Comparison of ENCODE assay signal across 10 mouse cellular contexts in genomic region chr11:115807971-115808370, GRCm38 (mm10). TPM values are rescaled to one million over a fixed set of nuclear protein-coding genes. Genes with fewer than 3 reads are reported as not detected.
DNase-seq lines count a peak whose midpoint lies in the region; ATAC-seq and TF ChIP-seq lines count a peak whose summit lies in the region.
"Had no signal": no experiment of that assay in that cellular context is flagged by ENCODE, and none has a peak within 500 bp of the region (broad histone marks: within the 10 kb centered on the region; RNA-seq: fewer than 3 reads in every experiment).

No protein-coding gene starts in this region.

- no peak for TF ChIP-seq CTCF in heart, adult 2 months (IDR thresholded peaks at IDR 0.05)
- no peak for TF ChIP-seq CTCF in stomach, postnatal 0 days (IDR thresholded peaks at IDR 0.05; ENCODE audit: low read depth)

- H3K4me3 ChIP-seq in heart, adult 2 months: peak overlapping the region; percentile 39
- H3K4me3 ChIP-seq in neural tube, embryonic 11.5 days (ENCODE audit: low read depth, low read length): no peak overlapping the region
- H3K4me3 ChIP-seq in limb, embryonic 12.5 days (replicated peaks): no peak overlapping the region
- no peak overlapping the region for H3K4me3 ChIP-seq in stomach, postnatal 0 days (ENCODE audit: low read depth, low read length)

- H3K27me3 ChIP-seq in heart, adult 2 months (ENCODE audit: control insufficient read depth, insufficient read depth, low read length): no peaks in the 10 kb centered on the region
- no peaks in the 10 kb centered on the region for H3K27me3 ChIP-seq in neural tube, embryonic 11.5 days (ENCODE audit: control insufficient read depth, insufficient read depth, low read length)
- no peaks in the 10 kb centered on the region for H3K27me3 ChIP-seq in limb, embryonic 12.5 days
- no peaks in the 10 kb centered on the region for H3K27me3 ChIP-seq in stomach, postnatal 0 days (ENCODE audit: control insufficient read depth, insufficient read depth, low read length)

- H3K4me1 ChIP-seq in heart, adult 2 months (ENCODE audit: control insufficient read depth, insufficient read depth, low read length): peaks cover 23% of the 10 kb centered on the region
- peaks cover 30% of the 10 kb centered on the region for H3K4me1 ChIP-seq in neural tube, embryonic 11.5 days (ENCODE audit: control insufficient read depth, insufficient read depth, low read length)
- H3K4me1 ChIP-seq in limb, embryonic 12.5 days (replicated peaks): peaks cover 51% of the 10 kb centered on the region
- peaks cover 21% of the 10 kb centered on the region for H3K4me1 ChIP-seq in stomach, postnatal 0 days (replicated peaks; ENCODE audit: control insufficient read depth, insufficient read depth)

- intact Hi-C loops in heart, adult 2 months (cut with DNase I): no loop called here

- peaks cover 9% of the 10 kb centered on the region for H3K36me3 ChIP-seq in heart, adult 2 months (ENCODE audit: control insufficient read depth, insufficient read depth, low read length)
- peaks cover 18% of the 10 kb centered on the region for H3K36me3 ChIP-seq in neural tube, embryonic 11.5 days (ENCODE audit: control insufficient read depth, insufficient read depth, low read length)
- H3K36me3 ChIP-seq in limb, embryonic 12.5 days: peaks cover 84% of the 10 kb centered on the region
- peaks cover 16% of the 10 kb centered on the region for H3K36me3 ChIP-seq in stomach, postnatal 0 days (ENCODE audit: control insufficient read depth, insufficient read depth, low read length)

- no peaks in the 10 kb centered on the region for H3K9me3 ChIP-seq in neural tube, embryonic 11.5 days (ENCODE audit: control insufficient read depth, low read length)
- H3K9me3 ChIP-seq in limb, embryonic 12.5 days: no peaks in the 10 kb centered on the region
- H3K9me3 ChIP-seq in stomach, postnatal 0 days (ENCODE audit: control insufficient read depth, low read length): no peaks in the 10 kb centered on the region

- ATAC-seq in neural tube, embryonic 11.5 days (ENCODE audit: insufficient read depth, low FRiP score, low TSS enrichment): no peak
- no peak for ATAC-seq in limb, embryonic 12.5 days (ENCODE audit: insufficient number of reproducible peaks, insufficient read depth, low FRiP score, low TSS enrichment, low read depth)
- no peak for ATAC-seq in stomach, postnatal 0 days (ENCODE audit: low FRiP score, low TSS enrichment)

- peaks cover 4% of the 10 kb centered on the region; the same call in 1 of the 2 replicates for H3K79me2 ChIP-seq in heart, adult 2 months (replicated peaks; ENCODE audit: control insufficient read depth, insufficient read depth, low read length)

- H3K27ac ChIP-seq in heart, adult 2 months: peak overlapping the region; percentile 94
- H3K27ac ChIP-seq in neural tube, embryonic 11.5 days (ENCODE audit: low read depth, low read length): 0 out of 2 replicates have a peak overlapping the region, but pooled peaks have one; percentile 27
- H3K27ac ChIP-seq in limb, embryonic 12.5 days: 0 out of 2 replicates have a peak overlapping the region, but pooled peaks have one; percentile 66
- H3K27ac ChIP-seq in stomach, postnatal 0 days (replicated peaks): 0 out of 2 replicates have a peak overlapping the region, but pooled peaks have one; percentile 24
- H3K27ac ChIP-seq: liver, embryonic 14.5 days had no signal

- H3K9ac ChIP-seq in heart, adult 2 months (ENCODE audit: low read depth, low read length): peak overlapping the region; percentile 47
- H3K9ac ChIP-seq in neural tube, embryonic 11.5 days (ENCODE audit: low read length): no peak overlapping the region; the same call in 1 of the 2 replicates
- no peak overlapping the region for H3K9ac ChIP-seq in limb, embryonic 12.5 days (replicated peaks)
- no peak overlapping the region for H3K9ac ChIP-seq in stomach, postnatal 0 days (ENCODE audit: low read length)
- H3K9ac ChIP-seq: liver, embryonic 14.5 days had no signal

- H3K4me2 ChIP-seq in neural tube, embryonic 11.5 days (ENCODE audit: low read depth): no peak overlapping the region
- no peak overlapping the region; the same call in 1 of the 2 replicates for H3K4me2 ChIP-seq in limb, embryonic 12.5 days
- H3K4me2 ChIP-seq in stomach, postnatal 0 days (replicated peaks; ENCODE audit: low read depth): no peak overlapping the region

- TF ChIP-seq EP300 in heart, adult 2 months (IDR thresholded peaks at IDR 0.05; ENCODE audit: insufficient read depth, low read depth, low read length): no peak
- TF ChIP-seq EP300 in stomach, postnatal 0 days (optimal IDR thresholded peaks at IDR 0.05): no peak

- DNase-seq in heart, adult 2 months: peak in 1 of 2 experiments; percentile 46
- no peak for DNase-seq in heart, adult 9 months (ENCODE audit: low spot score in 2 of 2)
- no peak for DNase-seq in neural tube, embryonic 11.5 days (ENCODE audit: low spot score)
- DNase-seq in neural tube, embryonic 10.5 days (ENCODE audit: extremely low spot score, low spot score): no peak
- DNase-seq in stomach, postnatal 0 days (ENCODE audit: low spot score): no peak
- DNase-seq in adrenal gland, postnatal 36 days: no peak
- no peak for DNase-seq in testis, postnatal 14 days (ENCODE audit: low spot score)
- DNase-seq: cerebellum, adult 2 months had no signal

- no peak for TF ChIP-seq POLR2A in heart, adult 2 months (IDR thresholded peaks at IDR 0.05; ENCODE audit: insufficient read depth, low read depth, low read length)

- WGBS in heart, adult 2 months: 57% methylated on average over 11 of the region's 11 CpGs
- 62% methylated on average over 11 of the region's 11 CpGs for WGBS in neural tube, embryonic 11.5 days
- WGBS in limb, embryonic 12.5 days: 80% methylated on average over 11 of the region's 11 CpGs
- 71% methylated on average over 11 of the region's 11 CpGs for WGBS in stomach, postnatal 0 days

RNA-seq across cellular contexts. Expression of gene Caskin2, which starts 5.5 kb away (rescaled TPM):
- total RNA-seq in heart, adult 2 months (2021): 10 to 100 TPM; 40.5 to 43.8 TPM
- polyA plus RNA-seq in heart, adult 2 months (2012; rRNA removed): 38.5 TPM in 2 replicates
- polyA plus RNA-seq in neural tube, embryonic 11.5 days (2014; fragmentation: Nextera tagmentation; extraction: Ambion mirVana): 16.4 and 19.1 TPM in 2 replicates
- polyA plus RNA-seq in limb, embryonic 12.5 days (2016; fragmentation: Nextera tagmentation; extraction: Ambion mirVana): 14.9 and 16.2 TPM in 2 replicates
- polyA plus RNA-seq in stomach, postnatal 0 days (2015; fragmentation: Nextera tagmentation; extraction: Ambion mirVana): 6.6 and 8.6 TPM in 2 replicates
- 10 to 100 TPM; 58.9 to 72.9 TPM for total RNA-seq in adrenal gland, postnatal 36 days (2021)

RNA-seq across cellular contexts. Expression of gene Tsen54, which starts 6.6 kb away (rescaled TPM):
- total RNA-seq in heart, adult 2 months (2021): 1 to 10 TPM; 7.2 to 9.3 TPM
- polyA plus RNA-seq in heart, adult 2 months (2012; rRNA removed): 15.9 and 16.3 TPM in 2 replicates
- 26.1 and 29.8 TPM in 2 replicates for polyA plus RNA-seq in neural tube, embryonic 11.5 days (2014; fragmentation: Nextera tagmentation; extraction: Ambion mirVana)
- polyA plus RNA-seq in limb, embryonic 12.5 days (2016; fragmentation: Nextera tagmentation; extraction: Ambion mirVana): 33.2 and 36.1 TPM in 2 replicates
- 18.8 and 20.1 TPM in 2 replicates for polyA plus RNA-seq in stomach, postnatal 0 days (2015; fragmentation: Nextera tagmentation; extraction: Ambion mirVana)
- 10 to 100 TPM; 17.1 to 21.4 TPM for total RNA-seq in adrenal gland, postnatal 36 days (2021)

RNA-seq across cellular contexts. Expression of gene Llgl2, which starts 15.9 kb away (rescaled TPM):
- 10 to 100 TPM; 18.4 to 20.3 TPM for total RNA-seq in heart, adult 2 months (2021)
- polyA plus RNA-seq in heart, adult 2 months (2012; rRNA removed): 19.4 and 20.2 TPM in 2 replicates
- polyA plus RNA-seq in neural tube, embryonic 11.5 days (2014; fragmentation: Nextera tagmentation; extraction: Ambion mirVana): 6.1 and 6.5 TPM in 2 replicates
- 5.2 and 6.3 TPM in 2 replicates for polyA plus RNA-seq in limb, embryonic 12.5 days (2016; fragmentation: Nextera tagmentation; extraction: Ambion mirVana)
- polyA plus RNA-seq in stomach, postnatal 0 days (2015; fragmentation: Nextera tagmentation; extraction: Ambion mirVana): 58.4 and 63.5 TPM in 2 replicates
- total RNA-seq in adrenal gland, postnatal 36 days (2021): 10 to 100 TPM in 1 of 2 experiments, 1 to 10 TPM in 1; 4.9 to 10.9 TPM

RNA-seq across cellular contexts. Expression of gene Tmem94, which starts 42.7 kb away (rescaled TPM):
- 100 to 1,000 TPM in 1 of 2 experiments, 10 to 100 TPM in 1; 99.5 to 103 TPM for total RNA-seq in heart, adult 2 months (2021)
- 125 and 135 TPM in 2 replicates for polyA plus RNA-seq in heart, adult 2 months (2012; rRNA removed)
- 18.6 and 19.0 TPM in 2 replicates for polyA plus RNA-seq in neural tube, embryonic 11.5 days (2014; fragmentation: Nextera tagmentation; extraction: Ambion mirVana)
- polyA plus RNA-seq in limb, embryonic 12.5 days (2016; fragmentation: Nextera tagmentation; extraction: Ambion mirVana): 26.5 and 31.9 TPM in 2 replicates
- 8.2 and 10.0 TPM in 2 replicates for polyA plus RNA-seq in stomach, postnatal 0 days (2015; fragmentation: Nextera tagmentation; extraction: Ambion mirVana)
- 10 to 100 TPM; 74.6 to 95.5 TPM for total RNA-seq in adrenal gland, postnatal 36 days (2021)

RNA-seq across cellular contexts. Expression of gene Myo15b, which starts 50.2 kb away (rescaled TPM):
- under 1 TPM in 1 of 2 experiments, not detected in 1; 0.05 TPM for total RNA-seq in heart, adult 2 months (2021)
- 0.20 and 0.29 TPM in 2 replicates for polyA plus RNA-seq in heart, adult 2 months (2012; rRNA removed)
- 0.12 and 0.13 TPM in 2 replicates for polyA plus RNA-seq in neural tube, embryonic 11.5 days (2014; fragmentation: Nextera tagmentation; extraction: Ambion mirVana)
- polyA plus RNA-seq in limb, embryonic 12.5 days (2016; fragmentation: Nextera tagmentation; extraction: Ambion mirVana): 0.20 TPM in 1 of 2 replicates, not detected in the other
- polyA plus RNA-seq in stomach, postnatal 0 days (2015; fragmentation: Nextera tagmentation; extraction: Ambion mirVana): 16.0 and 18.2 TPM in 2 replicates
- total RNA-seq in adrenal gland, postnatal 36 days (2021): under 1 TPM; 0.20 TPM

Comparison
In these comparisons a context has a peak if more than half of its experiments do, and no peak if none do; other contexts are left out.
1. H3K27ac ChIP-seq: peak in every context shown above with its lines; median percentile 94 in heart, adult 2 months; 66 in limb, embryonic 12.5 days; 27 in neural tube, embryonic 11.5 days; 24 in stomach, postnatal 0 days.